Mouse (Mus musculus): ENCODE measurements around the gene Sptlc2. TPM values are rescaled to one million over a fixed set of nuclear protein-coding genes. Genes with fewer than 3 reads are reported as not detected.

Gene Sptlc2
- 48.2 and 57.4 TPM in 2 replicates for polyA plus RNA-seq (2016; fragmentation: Nextera tagmentation; extraction: Ambion mirVana)

DNA sequence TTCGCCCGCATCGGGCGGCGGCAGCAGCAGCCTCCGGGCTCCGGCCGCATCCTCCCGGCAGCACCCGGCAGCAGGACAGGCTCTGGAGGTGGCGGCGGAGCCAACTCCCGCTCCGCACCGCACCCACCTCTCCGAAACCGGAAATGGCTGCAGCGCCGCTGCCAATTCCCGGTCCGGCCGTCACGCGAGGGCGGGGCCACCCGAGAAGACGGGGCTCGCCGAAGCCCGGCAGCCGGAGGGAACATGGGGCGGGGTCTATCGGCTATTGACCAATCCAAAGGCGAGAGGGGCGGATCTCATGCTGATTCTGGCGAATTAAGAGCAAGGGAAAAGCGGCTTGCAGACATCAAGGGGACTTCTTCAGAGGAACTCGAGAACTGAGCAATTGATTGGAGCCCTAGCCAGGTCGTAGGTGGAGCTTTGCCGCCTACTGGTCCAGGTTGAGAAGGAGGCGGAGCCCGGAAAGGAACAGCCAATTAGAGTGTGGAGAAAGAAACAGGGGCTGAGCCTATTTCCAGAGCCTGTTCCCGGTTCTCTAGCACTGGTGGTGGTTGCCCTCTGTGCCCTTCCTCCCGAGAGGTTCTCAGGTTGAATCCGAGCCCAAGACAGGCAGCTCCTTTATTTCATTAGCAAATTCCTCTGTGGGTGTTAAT lies at the start of gene Sptlc2:
TSS of gene Sptlc2 (minus strand) at position 234 of the 653 bp plus-strand sequence.
- H3K4me3 ChIP-seq: peak within 1 kb of the TSS; percentile 88
- H3K27ac ChIP-seq: peak within 1 kb of the TSS; percentile 89
- no peaks in the 10 kb centered on the region for H3K9me3 ChIP-seq (replicated peaks)
- H3K36me3 ChIP-seq: no peaks in the 10 kb centered on the region
- under 1% methylated on average over 45 of the region's 45 CpGs for WGBS
- peak; percentile 98 for DNase-seq (ENCODE audit: low spot score)
- no peaks in the 10 kb centered on the region for H3K27me3 ChIP-seq (ENCODE audit: low read depth, poor library complexity, severe bottlenecking)
- H3K4me1 ChIP-seq: peaks cover 10% of the 10 kb centered on the region

GRCm38 (mm10) chr12:87428885-87429284 lies 40.7 kb upstream of the Sptlc2 start:
- Histone ChIP-seq H3K27ac (no peak overlapping the region), H3K36me3 (peaks cover 99% of the 10 kb centered on the region), H3K4me3 (no peak overlapping the region), H3K27me3 (ENCODE audit: low read depth, poor library complexity, severe bottlenecking) (no peaks in the 10 kb centered on the region), H3K9me3 (replicated peaks) (no peaks in the 10 kb centered on the region), H3K4me1 (no peaks in the 10 kb centered on the region)
- no peak for DNase-seq (ENCODE audit: low spot score)
- WGBS: 87% methylated on average over 8 of the region's 8 CpGs

GRCm38 (mm10) chr12:87428295-87428694 lies 40.1 kb upstream of the Sptlc2 start:
- Histone ChIP-seq H3K27ac (no peak overlapping the region), H3K36me3 (peaks cover 99% of the 10 kb centered on the region), H3K4me1 (no peaks in the 10 kb centered on the region), H3K9me3 (replicated peaks) (no peaks in the 10 kb centered on the region), H3K4me3 (no peak overlapping the region), H3K27me3 (ENCODE audit: low read depth, poor library complexity, severe bottlenecking) (no peaks in the 10 kb centered on the region)
- WGBS: 88% methylated on average over 2 of the region's 2 CpGs
- no peak for DNase-seq (ENCODE audit: low spot score)

- H3K27ac ChIP-seq: no peak overlapping the region
- H3K9me3 ChIP-seq (replicated peaks): no peaks in the 10 kb centered on the region
- no peak for DNase-seq (ENCODE audit: low spot score)
- no peaks in the 10 kb centered on the region for H3K27me3 ChIP-seq (ENCODE audit: low read depth, poor library complexity, severe bottlenecking)
- 96% methylated on average over 5 of the region's 5 CpGs for WGBS
- H3K36me3 ChIP-seq: peaks cover 91% of the 10 kb centered on the region
- no peaks in the 10 kb centered on the region for H3K4me1 ChIP-seq
- H3K4me3 ChIP-seq: no peak overlapping the region
These were observed 38.3 kb upstream of the Sptlc2 start for GRCm38 (mm10) chr12:87426354-87427031.

DNA sequence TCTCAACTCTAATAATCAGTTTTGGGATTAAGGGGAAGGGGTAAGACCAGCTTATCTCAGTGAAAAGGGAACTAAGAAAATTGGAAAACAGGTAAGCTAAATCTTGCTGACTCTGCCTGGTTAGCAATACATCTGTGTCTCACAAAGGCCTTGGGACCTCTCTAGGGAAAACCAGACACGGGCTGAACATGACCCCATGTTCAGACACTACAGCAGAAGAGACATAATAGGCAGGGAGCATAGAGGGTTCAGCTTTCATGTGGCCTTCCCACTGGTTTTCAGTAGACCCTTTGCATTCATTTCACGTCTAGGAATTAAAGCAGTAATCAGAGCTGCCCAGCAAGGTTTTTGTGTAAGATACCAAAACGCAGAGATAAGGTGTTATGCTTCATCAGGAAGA lies 36.4 kb upstream of the Sptlc2 start:
- WGBS: 45% methylated on average over 3 of the region's 3 CpGs
- H3K36me3 ChIP-seq: peaks cover 72% of the 10 kb centered on the region
- H3K27ac ChIP-seq: no peak overlapping the region
- no peak for DNase-seq (ENCODE audit: low spot score)
- H3K27me3 ChIP-seq (ENCODE audit: low read depth, poor library complexity, severe bottlenecking): no peaks in the 10 kb centered on the region
- no peak overlapping the region for H3K4me3 ChIP-seq
- no peaks in the 10 kb centered on the region for H3K9me3 ChIP-seq (replicated peaks)
- no peaks in the 10 kb centered on the region for H3K4me1 ChIP-seq

- Histone ChIP-seq H3K9me3 (replicated peaks) (no peaks in the 10 kb centered on the region), H3K4me3 (no peak overlapping the region), H3K4me1 (no peaks in the 10 kb centered on the region), H3K27ac (no peak overlapping the region), H3K36me3 (peaks cover 63% of the 10 kb centered on the region), H3K27me3 (ENCODE audit: low read depth, poor library complexity, severe bottlenecking) (no peaks in the 10 kb centered on the region)
- WGBS: 65% methylated on average over 1 of the region's 1 CpGs
- DNase-seq (ENCODE audit: low spot score): no peak
These were observed 35.5 kb upstream of the Sptlc2 start for GRCm38 (mm10) chr12:87423700-87424099.

DNA sequence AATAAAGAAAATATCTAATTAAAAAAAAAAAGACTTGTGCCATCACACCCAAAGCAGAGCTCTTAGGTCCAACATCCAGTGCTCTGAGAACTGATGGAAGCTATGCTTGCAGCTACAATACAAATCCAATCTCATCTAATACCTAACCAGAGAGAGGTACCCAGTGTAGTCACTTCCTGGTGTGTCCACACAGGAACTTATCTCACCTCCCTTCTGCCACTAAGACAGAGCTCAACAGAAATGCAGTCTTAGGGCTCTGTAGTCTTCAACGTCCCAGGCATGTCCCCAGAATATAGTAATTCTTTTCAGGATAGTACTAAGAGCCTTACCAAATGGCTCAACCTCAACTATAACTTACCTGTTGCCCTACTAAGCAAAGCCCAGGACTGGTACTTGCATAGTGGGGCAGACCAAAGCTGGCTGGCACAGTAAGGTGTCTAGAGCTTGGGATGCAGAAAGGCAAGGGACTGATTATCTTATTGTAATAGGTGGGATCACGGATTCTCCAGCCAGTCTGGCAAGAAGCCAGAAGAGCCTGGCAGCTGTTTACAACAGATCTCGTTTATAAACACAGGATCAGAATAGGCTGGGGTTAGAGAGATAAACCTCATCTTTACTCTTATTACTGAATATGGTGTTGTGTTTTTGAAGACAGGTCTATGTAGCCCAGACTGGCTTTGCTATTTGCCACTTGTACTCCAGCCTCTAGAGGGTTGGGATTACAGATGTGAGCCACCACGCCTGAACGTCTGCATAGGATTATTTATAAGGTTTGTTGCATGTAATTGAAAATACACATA lies 33.8 kb upstream of the Sptlc2 start:
- H3K9me3 ChIP-seq (replicated peaks): no peaks in the 10 kb centered on the region
- DNase-seq (ENCODE audit: low spot score): no peak
- WGBS: 88% methylated on average over 5 of the region's 5 CpGs

DNA sequence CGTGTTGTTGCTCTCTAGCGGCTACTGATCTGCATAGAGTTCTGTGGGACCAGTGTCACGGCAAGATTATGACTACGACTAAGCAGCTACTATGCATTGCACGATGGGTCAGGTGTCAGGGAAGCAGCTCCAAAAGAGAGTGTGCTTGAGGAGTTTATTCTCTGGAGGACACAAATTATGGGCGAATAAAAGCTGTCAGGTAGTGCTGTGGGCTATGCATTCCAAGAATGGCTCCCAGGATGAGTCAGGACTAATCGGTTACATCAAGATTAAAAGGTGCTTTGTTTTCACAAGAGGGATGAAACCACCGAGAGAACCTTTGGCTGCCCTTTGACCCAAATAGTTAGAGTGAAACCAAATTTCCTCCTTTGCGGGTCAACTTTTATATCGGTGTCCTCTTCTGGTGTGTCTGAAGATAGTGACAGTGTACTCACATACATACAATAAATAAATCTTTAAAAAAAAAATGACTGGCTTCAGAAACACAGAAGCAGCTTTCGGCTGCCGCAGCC lies 31.9 kb upstream of the Sptlc2 start:
- no peak overlapping the region for H3K27ac ChIP-seq
- DNase-seq (ENCODE audit: low spot score): no peak
- H3K4me1 ChIP-seq: no peaks in the 10 kb centered on the region
- H3K27me3 ChIP-seq (ENCODE audit: low read depth, poor library complexity, severe bottlenecking): no peaks in the 10 kb centered on the region
- no peaks in the 10 kb centered on the region for H3K9me3 ChIP-seq (replicated peaks)
- peaks cover 27% of the 10 kb centered on the region for H3K36me3 ChIP-seq
- H3K4me3 ChIP-seq: no peak overlapping the region
- 86% methylated on average over 12 of the region's 12 CpGs for WGBS

More for the DNA sequence above, 33.8 kb upstream of the Sptlc2 start:
- peaks cover 46% of the 10 kb centered on the region for H3K36me3 ChIP-seq
- H3K4me1 ChIP-seq: no peaks in the 10 kb centered on the region
- no peaks in the 10 kb centered on the region for H3K27me3 ChIP-seq (ENCODE audit: low read depth, poor library complexity, severe bottlenecking)
- H3K27ac ChIP-seq: no peak overlapping the region
- no peak overlapping the region for H3K4me3 ChIP-seq

DNA sequence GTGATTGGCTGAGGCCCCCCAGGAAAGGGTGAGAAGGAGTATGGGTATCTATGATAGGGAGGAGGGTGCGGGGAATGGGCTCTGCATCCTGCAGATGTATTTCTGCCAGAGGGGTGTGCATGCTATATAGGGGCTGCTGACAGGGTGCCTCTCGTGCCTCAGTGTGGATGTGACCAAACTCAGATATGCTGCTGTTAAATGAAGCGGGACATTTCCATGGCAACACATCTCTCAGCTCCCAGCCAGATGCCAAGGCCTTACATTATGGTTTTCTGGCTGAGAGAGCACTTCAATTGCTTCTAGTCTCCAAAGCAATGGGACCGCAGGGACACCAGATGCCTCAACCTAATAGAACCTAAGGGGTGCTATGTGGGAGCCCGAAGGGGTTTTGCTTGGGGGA lies 30.8 kb upstream of the Sptlc2 start:
- WGBS: 88% methylated on average over 5 of the region's 5 CpGs
- no peaks in the 10 kb centered on the region for H3K4me1 ChIP-seq
- H3K36me3 ChIP-seq: peaks cover 16% of the 10 kb centered on the region
- no peak overlapping the region for H3K4me3 ChIP-seq
- no peaks in the 10 kb centered on the region for H3K27me3 ChIP-seq (ENCODE audit: low read depth, poor library complexity, severe bottlenecking)
- DNase-seq (ENCODE audit: low spot score): no peak
- no peaks in the 10 kb centered on the region for H3K9me3 ChIP-seq (replicated peaks)
- no peak overlapping the region for H3K27ac ChIP-seq

- H3K27ac ChIP-seq: no peak overlapping the region
- H3K9me3 ChIP-seq (replicated peaks): no peaks in the 10 kb centered on the region
- peak; percentile 69 for DNase-seq (ENCODE audit: low spot score)
- H3K4me3 ChIP-seq: no peak overlapping the region
- no peaks in the 10 kb centered on the region for H3K27me3 ChIP-seq (ENCODE audit: low read depth, poor library complexity, severe bottlenecking)
- H3K36me3 ChIP-seq: no peaks in the 10 kb centered on the region
- no peaks in the 10 kb centered on the region for H3K4me1 ChIP-seq
- 32% methylated on average over 7 of the region's 7 CpGs for WGBS
These were observed 28.5 kb upstream of the Sptlc2 start for GRCm38 (mm10) chr12:87416690-87417089.

GRCm38 (mm10) chr12:87415358-87415757 lies 27.2 kb upstream of the Sptlc2 start:
- Histone ChIP-seq H3K27me3 (ENCODE audit: low read depth, poor library complexity, severe bottlenecking) (no peaks in the 10 kb centered on the region), H3K36me3 (no peaks in the 10 kb centered on the region), H3K9me3 (replicated peaks) (no peaks in the 10 kb centered on the region), H3K4me1 (peaks cover 3% of the 10 kb centered on the region), H3K27ac (no peak overlapping the region), H3K4me3 (no peak overlapping the region)
- DNase-seq (ENCODE audit: low spot score): no peak
- WGBS: 80% methylated on average over 4 of the region's 4 CpGs

GRCm38 (mm10) chr12:87413179-87413790 lies 25.1 kb upstream of the Sptlc2 start:
- peak; percentile 76 for DNase-seq (ENCODE audit: low spot score)
- Histone ChIP-seq H3K27ac (no peak overlapping the region), H3K36me3 (no peaks in the 10 kb centered on the region), H3K4me1 (peaks cover 3% of the 10 kb centered on the region), H3K9me3 (replicated peaks) (no peaks in the 10 kb centered on the region), H3K4me3 (no peak overlapping the region), H3K27me3 (ENCODE audit: low read depth, poor library complexity, severe bottlenecking) (no peaks in the 10 kb centered on the region)
- 27% methylated on average over 4 of the region's 4 CpGs for WGBS

Data from limb, embryonic 10.5 days (tissue).